Mouse (Mus musculus): ENCODE measurements at regions not wholly inside any gene's neighbourhood (a gene's known extent, or its start where the extent isn't known, plus 50 kb on each side); places are given as distances from the start of the nearest gene placed in this dataset.

GRCm38 (mm10) chr16:86399288-86399687 lies 497.7 kb upstream of the Adamts5 start:
- no peak for TF ChIP-seq POLR2A (IDR thresholded peaks at IDR 0.05; ENCODE audit: control insufficient read depth, low read depth, low read length)
- no peak for TF ChIP-seq CTCF (IDR thresholded peaks at IDR 0.05; ENCODE audit: control insufficient read depth, insufficient read depth, insufficient replicate concordance, low read depth, low read length)
